Mouse (Mus musculus): ENCODE measurements around the gene Fstl4. TPM values are rescaled to one million over a fixed set of nuclear protein-coding genes. Genes with fewer than 3 reads are reported as not detected.

Fstl4 gene
- polyA plus RNA-seq, 1 experiment from 2014 or later: 5.7 TPM

DNA sequence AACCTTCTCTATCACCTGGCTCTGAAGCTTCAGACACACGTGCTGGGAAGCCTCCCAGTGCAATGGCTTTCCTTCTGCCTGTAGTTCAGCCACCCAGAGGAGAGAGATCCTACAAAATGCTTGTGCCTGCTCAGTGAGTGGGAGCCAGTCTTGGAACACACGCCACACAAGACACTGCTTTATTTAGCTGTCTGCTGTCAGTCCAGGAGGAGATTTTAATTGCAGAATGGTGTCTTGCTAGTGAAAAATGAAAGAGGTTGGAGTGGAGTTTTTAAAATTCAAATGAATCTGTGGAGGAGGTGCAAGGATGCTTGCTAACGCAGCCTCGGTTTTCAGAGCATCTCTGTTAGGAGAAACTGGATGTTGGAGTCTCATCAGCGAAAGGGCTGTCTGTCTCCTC lies 29.9 kb downstream of the Fstl4 start:
- H3K4me1 ChIP-seq (replicated peaks; ENCODE audit: control insufficient read depth, insufficient read depth, low read length): no peaks in the 10 kb centered on the region
- no peak for ATAC-seq
- no peak overlapping the region for H3K9ac ChIP-seq (ENCODE audit: low read depth, low read length)
- no peaks in the 10 kb centered on the region for H3K27me3 ChIP-seq (replicated peaks; ENCODE audit: control insufficient read depth, insufficient read depth, low read length)
- 71% methylated on average over 5 of the region's 5 CpGs for WGBS
- H3K4me2 ChIP-seq (replicated peaks; ENCODE audit: low read depth): no peak overlapping the region
- TF ChIP-seq CTCF (IDR thresholded peaks at IDR 0.05; ENCODE audit: low read depth): no peak
- H3K36me3 ChIP-seq (ENCODE audit: control insufficient read depth, insufficient read depth): no peaks in the 10 kb centered on the region
- no peaks in the 10 kb centered on the region for H3K9me3 ChIP-seq (ENCODE audit: control insufficient read depth)
- H3K27ac ChIP-seq (ENCODE audit: low read depth, low read length): no peak overlapping the region
- no peak overlapping the region for H3K4me3 ChIP-seq (ENCODE audit: low read depth, low read length)

DNA sequence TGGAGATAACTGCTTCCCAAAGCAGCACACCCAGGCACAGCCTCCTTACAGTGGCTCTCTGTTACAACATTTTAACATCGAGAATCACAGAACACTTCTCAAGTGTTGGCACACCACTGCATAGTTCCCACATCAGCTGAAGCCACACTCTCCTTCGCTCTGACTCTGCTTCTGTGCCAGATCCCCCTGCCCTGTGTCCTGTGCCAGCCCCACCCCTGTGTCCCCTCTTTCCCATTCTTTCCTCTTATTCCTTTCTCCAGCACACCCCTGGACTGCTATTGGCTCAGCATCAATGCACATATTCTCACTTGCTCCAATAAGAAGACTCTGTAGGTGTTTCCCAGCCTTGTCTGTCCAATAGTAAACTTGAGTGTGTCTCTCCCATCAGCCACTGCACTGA lies 45.1 kb downstream of the Fstl4 start:
- ATAC-seq: no peak
- Histone ChIP-seq H3K36me3 (ENCODE audit: control insufficient read depth, insufficient read depth) (no peaks in the 10 kb centered on the region), H3K27ac (ENCODE audit: low read depth, low read length) (no peak overlapping the region), H3K4me3 (ENCODE audit: low read depth, low read length) (no peak overlapping the region), H3K4me2 (replicated peaks; ENCODE audit: low read depth) (no peak overlapping the region), H3K27me3 (replicated peaks; ENCODE audit: control insufficient read depth, insufficient read depth, low read length) (no peaks in the 10 kb centered on the region), H3K9ac (ENCODE audit: low read depth, low read length) (no peak overlapping the region), H3K9me3 (ENCODE audit: control insufficient read depth) (no peaks in the 10 kb centered on the region), H3K4me1 (replicated peaks; ENCODE audit: control insufficient read depth, insufficient read depth, low read length) (no peaks in the 10 kb centered on the region)
- TF ChIP-seq CTCF (IDR thresholded peaks at IDR 0.05; ENCODE audit: low read depth): no peak
- 94% methylated on average over 2 of the region's 2 CpGs for WGBS

GRCm38 (mm10) chr11:52816004-52816403 lies 51.6 kb downstream of the Fstl4 start:
- H3K9ac ChIP-seq (ENCODE audit: low read depth, low read length): no peak overlapping the region
- no peaks in the 10 kb centered on the region for H3K27me3 ChIP-seq (replicated peaks; ENCODE audit: control insufficient read depth, insufficient read depth, low read length)
- H3K27ac ChIP-seq (ENCODE audit: low read depth, low read length): no peak overlapping the region
- H3K36me3 ChIP-seq (ENCODE audit: control insufficient read depth, insufficient read depth): no peaks in the 10 kb centered on the region
- no peak for ATAC-seq
- no peak overlapping the region for H3K4me3 ChIP-seq (ENCODE audit: low read depth, low read length)
- no peaks in the 10 kb centered on the region for H3K4me1 ChIP-seq (replicated peaks; ENCODE audit: control insufficient read depth, insufficient read depth, low read length)
- 93% methylated on average over 4 of the region's 4 CpGs for WGBS
- TF ChIP-seq CTCF (IDR thresholded peaks at IDR 0.05; ENCODE audit: low read depth): no peak
- no peaks in the 10 kb centered on the region for H3K9me3 ChIP-seq (ENCODE audit: control insufficient read depth)
- no peak overlapping the region for H3K4me2 ChIP-seq (replicated peaks; ENCODE audit: low read depth)

GRCm38 (mm10) chr11:52820336-52820905 lies 56.0 kb downstream of the Fstl4 start:
- Histone ChIP-seq H3K9me3 (ENCODE audit: control insufficient read depth) (no peaks in the 10 kb centered on the region), H3K27me3 (replicated peaks; ENCODE audit: control insufficient read depth, insufficient read depth, low read length) (no peaks in the 10 kb centered on the region), H3K4me3 (ENCODE audit: low read depth, low read length) (no peak overlapping the region), H3K36me3 (ENCODE audit: control insufficient read depth, insufficient read depth) (no peaks in the 10 kb centered on the region), H3K27ac (ENCODE audit: low read depth, low read length) (no peak overlapping the region), H3K9ac (ENCODE audit: low read depth, low read length) (no peak overlapping the region), H3K4me1 (replicated peaks; ENCODE audit: control insufficient read depth, insufficient read depth, low read length) (no peaks in the 10 kb centered on the region), H3K4me2 (replicated peaks; ENCODE audit: low read depth) (no peak overlapping the region)
- no peak for ATAC-seq
- no peak for TF ChIP-seq CTCF (IDR thresholded peaks at IDR 0.05; ENCODE audit: low read depth)
- WGBS: 16% methylated on average over 2 of the region's 2 CpGs

DNA sequence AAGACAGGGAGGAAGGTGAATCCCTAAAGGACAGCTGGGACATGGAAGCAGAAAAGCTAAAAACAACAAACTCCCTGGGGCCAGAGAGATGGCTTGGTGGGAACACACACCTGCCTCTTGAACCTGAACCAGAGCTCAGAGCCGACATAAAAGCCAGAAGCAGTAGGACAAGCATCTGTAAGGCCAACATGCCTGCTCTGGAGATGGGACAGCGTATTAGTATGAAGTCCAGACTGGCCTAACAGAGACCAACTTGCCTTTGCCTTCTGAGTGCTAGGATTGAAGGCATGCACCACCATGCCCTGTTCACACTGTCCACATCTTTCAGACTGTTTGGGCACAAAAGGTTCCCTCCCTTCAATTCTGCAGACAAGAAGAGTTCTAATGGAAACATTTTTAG lies 62.2 kb downstream of the Fstl4 start:
- H3K27me3 ChIP-seq (replicated peaks; ENCODE audit: control insufficient read depth, insufficient read depth, low read length): no peaks in the 10 kb centered on the region
- H3K4me2 ChIP-seq (replicated peaks; ENCODE audit: low read depth): no peak overlapping the region
- no peaks in the 10 kb centered on the region for H3K9me3 ChIP-seq (ENCODE audit: control insufficient read depth)
- no peaks in the 10 kb centered on the region for H3K4me1 ChIP-seq (replicated peaks; ENCODE audit: control insufficient read depth, insufficient read depth, low read length)
- ATAC-seq: no peak
- H3K9ac ChIP-seq (ENCODE audit: low read depth, low read length): no peak overlapping the region
- no peaks in the 10 kb centered on the region for H3K36me3 ChIP-seq (ENCODE audit: control insufficient read depth, insufficient read depth)
- H3K27ac ChIP-seq (ENCODE audit: low read depth, low read length): no peak overlapping the region
- H3K4me3 ChIP-seq (ENCODE audit: low read depth, low read length): no peak overlapping the region
- WGBS: 86% methylated on average over 2 of the region's 2 CpGs
- no peak for TF ChIP-seq CTCF (IDR thresholded peaks at IDR 0.05; ENCODE audit: low read depth)

DNA sequence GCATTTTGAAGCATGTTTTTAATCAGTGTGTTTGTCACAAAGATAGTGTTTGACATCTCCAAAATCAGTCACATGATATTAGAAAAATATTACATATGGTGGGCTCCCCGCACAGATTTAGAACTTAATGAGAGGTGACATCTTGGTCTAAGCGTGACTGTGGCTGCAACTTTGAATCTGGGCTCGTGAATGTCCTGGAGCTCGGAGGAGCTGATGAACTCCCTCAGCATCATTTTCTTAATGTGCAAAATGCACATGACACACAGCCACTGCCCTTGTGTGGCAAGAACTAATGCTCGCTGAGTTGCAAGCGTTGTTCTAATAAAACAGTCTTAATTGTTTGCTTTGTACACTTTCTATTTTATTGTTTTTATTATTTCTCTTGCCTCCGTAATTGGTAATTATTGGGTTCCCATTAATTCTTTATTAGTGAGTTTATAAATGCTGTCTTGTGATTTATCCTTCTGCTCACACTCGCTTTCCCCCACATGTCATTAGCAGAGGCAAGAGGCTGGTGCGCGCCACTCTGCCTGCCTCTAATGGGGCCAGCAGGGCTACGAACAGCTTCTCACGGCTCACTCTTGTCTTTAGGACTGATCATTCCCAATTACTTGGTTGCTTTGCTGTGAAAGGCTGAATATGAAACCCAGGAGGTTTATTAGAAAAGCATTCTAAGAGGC lies 67.3 kb downstream of the Fstl4 start:
- TF ChIP-seq CTCF (IDR thresholded peaks at IDR 0.05; ENCODE audit: low read depth): no peak
- Histone ChIP-seq H3K4me3 (ENCODE audit: low read depth, low read length) (no peak overlapping the region), H3K36me3 (ENCODE audit: control insufficient read depth, insufficient read depth) (no peaks in the 10 kb centered on the region), H3K4me1 (replicated peaks; ENCODE audit: control insufficient read depth, insufficient read depth, low read length) (no peaks in the 10 kb centered on the region), H3K4me2 (replicated peaks; ENCODE audit: low read depth) (no peak overlapping the region), H3K9me3 (ENCODE audit: control insufficient read depth) (no peaks in the 10 kb centered on the region), H3K27me3 (replicated peaks; ENCODE audit: control insufficient read depth, insufficient read depth, low read length) (no peaks in the 10 kb centered on the region), H3K27ac (ENCODE audit: low read depth, low read length) (no peak overlapping the region), H3K9ac (ENCODE audit: low read depth, low read length) (no peak overlapping the region)
- WGBS: 83% methylated on average over 12 of the region's 12 CpGs
- no peak for ATAC-seq
